Mouse (Mus musculus) liver, embryonic 15.5 days (tissue): ENCODE results near the gene Prkd1. TPM values are rescaled to one million over a fixed set of nuclear protein-coding genes. Genes with fewer than 3 reads are reported as not detected.

Source experiments
- ATAC-seq: fragments of 200-750 bp; cut with Nextera tagmentation; 2 replicates; pipeline ENCODE4 v1.8.0; 2017; ENCODE audit warnings: moderate number of reproducible peaks, mild to moderate bottlenecking, moderate library complexity; ENCODE audit not compliant: insufficient read depth
- H3K27ac ChIP-seq: fragments of 300-500 bp; sonication (generic); replicated peaks from 2 replicates; pipeline ENCODE4 v1.5.1; 2015; ENCODE audit warnings: mild to moderate bottlenecking, inconsistent platforms
- H3K27me3 ChIP-seq: fragments of 300-500 bp; sonication (generic); 2 replicates; pipeline ENCODE4 v1.6.1; 2015; ENCODE audit warnings: mild to moderate bottlenecking, inconsistent platforms
- H3K36me3 ChIP-seq: fragments of 300-500 bp; sonication (generic); replicated peaks from 2 replicates; pipeline ENCODE4 v1.6.1; 2015; ENCODE audit warnings: moderate library complexity, mild to moderate bottlenecking, inconsistent platforms
- H3K4me1 ChIP-seq: fragments of 300-500 bp; sonication (generic); replicated peaks from 2 replicates; pipeline ENCODE4 v1.6.1; 2015; ENCODE audit warnings: inconsistent platforms
- H3K4me2 ChIP-seq: fragments of 300-500 bp; sonication (generic); 2 replicates; pipeline ENCODE4 v1.6.1; 2015; ENCODE audit warnings: moderate library complexity, mild to moderate bottlenecking, inconsistent platforms
- H3K4me3 ChIP-seq: fragments of 300-500 bp; sonication (generic); replicated peaks from 2 replicates; pipeline ENCODE4 v1.5.1; 2015; ENCODE audit warnings: mild to moderate bottlenecking, inconsistent platforms
- H3K9ac ChIP-seq: fragments of 300-500 bp; sonication (generic); 2 replicates; pipeline ENCODE4 v1.6.1; 2015; ENCODE audit warnings: moderate library complexity, mild to moderate bottlenecking, inconsistent platforms
- H3K9me3 ChIP-seq: fragments of 300-500 bp; sonication (generic); replicated peaks from 2 replicates; pipeline ENCODE4 v1.6.1; 2016; ENCODE audit warnings: inconsistent platforms
- WGBS: fragments of 180-500 bp; shearing (Covaris S2); methylation state at CpG from one replicate; pipeline ENCODE4 v1.1.7; 2015; ENCODE audit warnings: mixed read lengths; ENCODE audit not compliant: insufficient replicate concordance; 5-methylcytosine and 5-hydroxymethylcytosine counted together
- polyA plus RNA-seq: library from polyadenylated mRNA; unstranded; fragments of >200 nt; fragmentation: Nextera tagmentation; extraction: Ambion mirVana; gene quantifications from 2 replicates; pipeline ENCODE4 v1.2.1, GENCODE M21; 2015

The Prkd1 gene
- polyA plus RNA-seq, 1 experiment from 2014 or later, result 0.61 TPM

DNA sequence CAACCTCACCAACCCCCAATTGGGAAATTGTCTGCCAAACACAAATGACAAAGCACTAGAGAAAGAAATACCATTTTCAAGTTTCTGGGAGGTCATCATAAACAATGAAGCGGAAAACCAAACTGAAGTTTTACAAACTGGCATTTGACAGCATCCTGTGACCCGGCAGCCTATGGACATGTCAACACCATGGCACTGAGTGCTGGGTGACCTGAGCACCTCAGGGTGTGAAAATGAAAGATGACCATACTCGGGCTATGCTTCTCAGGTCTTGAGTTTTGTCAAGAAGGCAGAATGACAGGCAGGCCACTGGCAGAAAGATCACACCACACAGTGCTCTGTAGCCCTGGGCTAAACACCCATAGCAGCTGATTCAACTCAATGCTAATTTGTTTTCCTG, 94.7 kb downstream of the Prkd1 start:
- Histone ChIP-seq H3K27ac (no peak overlapping the region), H3K36me3 (no peaks in the 10 kb centered on the region), H3K4me1 (no peaks in the 10 kb centered on the region), H3K27me3 (no peaks in the 10 kb centered on the region), H3K4me2 (no peak overlapping the region), H3K4me3 (no peak overlapping the region), H3K9me3 (no peaks in the 10 kb centered on the region), H3K9ac (no peak overlapping the region)
- ATAC-seq, result no peak
- 43% methylated on average over 3 of the region's 3 CpGs for WGBS

GRCm38 (mm10) chr12:50549860-50550555, 98.9 kb downstream of the Prkd1 start:
- no peak overlapping the region for H3K27ac ChIP-seq
- H3K4me1 ChIP-seq, result no peaks in the 10 kb centered on the region
- H3K4me3 ChIP-seq, result no peak overlapping the region
- ATAC-seq, result no peak
- no peaks in the 10 kb centered on the region for H3K9me3 ChIP-seq
- H3K27me3 ChIP-seq, result no peaks in the 10 kb centered on the region
- H3K36me3 ChIP-seq, result no peaks in the 10 kb centered on the region
- WGBS, result 63% methylated on average over 8 of the region's 8 CpGs
- no peak overlapping the region for H3K9ac ChIP-seq
- no peak overlapping the region for H3K4me2 ChIP-seq

DNA sequence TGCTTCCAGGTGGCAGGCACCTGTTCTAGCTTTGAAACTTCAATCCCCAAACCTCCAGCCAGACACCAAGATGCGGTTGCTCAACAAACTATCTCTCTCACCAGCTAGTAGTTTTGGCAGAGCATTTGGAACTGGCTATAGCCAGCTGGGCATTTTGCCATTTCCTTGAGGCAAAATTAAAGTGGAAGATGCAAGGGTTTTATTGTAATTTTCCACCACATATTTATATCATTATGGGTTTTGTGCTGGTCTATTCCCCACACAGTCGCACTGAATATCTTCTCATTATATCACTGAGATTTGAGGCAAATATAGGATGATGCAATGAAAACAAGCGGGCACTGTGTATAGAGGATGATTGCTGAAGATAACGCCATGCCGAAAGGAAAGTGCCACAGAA, 102.5 kb downstream of the Prkd1 start:
- no peaks in the 10 kb centered on the region for H3K9me3 ChIP-seq
- H3K36me3 ChIP-seq, result no peaks in the 10 kb centered on the region
- no peaks in the 10 kb centered on the region for H3K4me1 ChIP-seq
- H3K9ac ChIP-seq, result no peak overlapping the region
- no peak for ATAC-seq
- H3K27me3 ChIP-seq, result no peaks in the 10 kb centered on the region
- no peak overlapping the region for H3K4me2 ChIP-seq
- H3K4me3 ChIP-seq, result no peak overlapping the region
- 72% methylated on average over 5 of the region's 5 CpGs for WGBS
- no peak overlapping the region for H3K27ac ChIP-seq

DNA sequence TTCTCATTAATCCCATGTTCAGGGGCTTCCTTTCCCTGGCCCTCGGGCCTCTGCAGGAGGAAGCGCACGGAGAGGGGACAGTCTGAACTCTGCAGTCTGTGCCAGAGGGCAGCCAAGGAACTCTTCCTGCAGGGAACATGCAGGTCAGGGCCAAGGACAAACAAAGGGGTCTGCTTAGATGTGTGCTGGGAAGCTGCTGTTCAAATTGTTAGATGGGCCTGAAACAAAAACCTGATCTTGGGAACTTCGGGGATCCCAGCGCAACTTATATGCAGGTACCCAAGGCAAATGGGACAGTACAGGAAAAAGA, 103.3 kb downstream of the Prkd1 start:
- Histone ChIP-seq H3K27me3 (no peaks in the 10 kb centered on the region), H3K4me1 (no peaks in the 10 kb centered on the region), H3K9ac (no peak overlapping the region), H3K36me3 (no peaks in the 10 kb centered on the region), H3K9me3 (no peaks in the 10 kb centered on the region), H3K4me2 (no peak overlapping the region), H3K4me3 (no peak overlapping the region), H3K27ac (no peak overlapping the region)
- WGBS, result 55% methylated on average over 5 of the region's 5 CpGs
- no peak for ATAC-seq

- Histone ChIP-seq H3K9me3 (no peaks in the 10 kb centered on the region), H3K4me1 (no peaks in the 10 kb centered on the region), H3K27ac (no peak overlapping the region), H3K36me3 (no peaks in the 10 kb centered on the region), H3K4me2 (no peak overlapping the region), H3K9ac (no peak overlapping the region), H3K27me3 (no peaks in the 10 kb centered on the region), H3K4me3 (no peak overlapping the region)
- no peak for ATAC-seq
- 45% methylated on average over 8 of the region's 8 CpGs for WGBS
Observed at GRCm38 (mm10) chr12:50544855-50545609, 103.9 kb downstream of the Prkd1 start.

GRCm38 (mm10) chr12:50540793-50541192, 108.1 kb downstream of the Prkd1 start:
- Histone ChIP-seq H3K4me3 (no peak overlapping the region), H3K27me3 (no peaks in the 10 kb centered on the region), H3K9ac (no peak overlapping the region), H3K36me3 (no peaks in the 10 kb centered on the region), H3K4me1 (no peaks in the 10 kb centered on the region), H3K9me3 (no peaks in the 10 kb centered on the region), H3K4me2 (no peak overlapping the region), H3K27ac (no peak overlapping the region)
- 69% methylated on average over 5 of the region's 5 CpGs for WGBS
- ATAC-seq, result no peak

DNA sequence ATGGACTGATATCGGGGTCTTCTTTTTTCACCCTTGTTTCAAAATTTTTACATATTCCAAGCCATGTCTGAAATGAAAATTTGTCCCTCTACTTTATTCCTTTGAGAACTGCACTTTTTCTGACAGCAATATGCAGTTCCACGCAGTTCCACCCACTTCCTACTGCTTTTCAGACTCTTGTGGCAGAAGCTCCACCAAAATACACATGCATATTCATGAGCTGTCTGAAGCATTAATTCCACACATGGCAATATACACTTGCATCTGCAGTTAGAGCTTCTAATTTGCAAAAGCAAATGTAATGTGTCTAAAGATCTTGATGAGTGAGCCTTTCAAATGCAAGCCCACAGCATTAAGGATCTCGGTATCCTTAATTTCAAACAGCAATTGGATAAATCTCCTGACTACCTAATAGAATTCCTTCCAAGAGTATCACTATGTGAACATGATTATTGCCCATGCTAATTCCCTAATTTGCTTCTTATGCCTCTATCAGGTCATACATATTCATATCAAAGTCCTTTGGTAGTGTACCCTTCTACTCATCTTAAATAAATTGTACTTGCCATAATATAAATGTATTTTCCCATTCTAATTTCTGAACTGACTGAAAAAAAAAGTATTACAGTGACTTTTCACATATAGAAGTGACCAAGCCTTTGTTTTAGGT, 110.5 kb downstream of the Prkd1 start:
- WGBS, result 62% methylated on average over 3 of the region's 3 CpGs
- ATAC-seq, result no peak
- Histone ChIP-seq H3K27ac (no peak overlapping the region), H3K4me1 (no peaks in the 10 kb centered on the region), H3K4me2 (no peak overlapping the region), H3K9ac (no peak overlapping the region), H3K9me3 (no peaks in the 10 kb centered on the region), H3K36me3 (no peaks in the 10 kb centered on the region), H3K4me3 (no peak overlapping the region), H3K27me3 (no peaks in the 10 kb centered on the region)

DNA sequence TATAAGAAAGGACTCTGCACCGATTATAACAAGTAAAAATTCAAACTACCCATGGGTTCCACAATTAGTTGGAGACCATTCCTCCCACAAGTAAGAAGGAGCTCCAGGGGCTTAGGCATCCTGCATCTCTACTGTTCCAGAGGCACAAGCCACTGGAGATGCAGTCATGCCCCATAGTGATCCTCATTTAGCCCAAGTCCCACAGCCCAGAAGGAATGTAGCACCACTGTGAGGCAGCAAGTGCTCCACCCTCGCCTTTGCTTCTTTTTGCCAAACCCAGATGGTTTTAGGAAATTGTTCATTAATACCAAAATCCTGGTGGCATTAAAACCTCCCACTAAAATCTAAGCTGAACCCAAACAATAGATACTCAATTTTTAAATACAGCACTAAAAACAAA, 111.1 kb downstream of the Prkd1 start:
- Histone ChIP-seq H3K27ac (no peak overlapping the region), H3K27me3 (no peaks in the 10 kb centered on the region), H3K4me1 (no peaks in the 10 kb centered on the region), H3K9ac (no peak overlapping the region), H3K4me2 (no peak overlapping the region), H3K4me3 (no peak overlapping the region), H3K36me3 (no peaks in the 10 kb centered on the region), H3K9me3 (no peaks in the 10 kb centered on the region)
- 59% methylated on average over 2 of the region's 2 CpGs for WGBS
- no peak for ATAC-seq

GRCm38 (mm10) chr12:50537006-50537405, 111.9 kb downstream of the Prkd1 start:
- ATAC-seq, result no peak

DNA sequence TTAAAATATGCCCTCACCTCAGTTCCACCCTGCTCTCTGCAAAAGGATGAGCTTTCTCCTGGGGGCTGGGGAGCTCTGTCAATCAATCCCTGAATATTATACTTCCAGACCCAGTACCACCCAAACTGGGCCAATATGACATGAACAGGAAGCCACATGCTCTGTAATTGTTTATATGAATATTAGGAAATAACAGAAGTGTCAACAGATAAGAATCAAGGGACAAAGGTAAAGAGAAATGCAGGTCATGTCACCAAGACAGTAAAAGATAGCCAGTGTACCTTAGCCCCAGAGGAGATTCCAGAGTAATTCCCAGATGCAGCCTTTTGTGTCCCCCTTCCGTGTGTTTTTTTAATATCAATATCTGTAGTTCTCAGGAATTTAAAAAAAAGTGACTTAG, 120.3 kb downstream of the Prkd1 start:
- H3K36me3 ChIP-seq, result no peaks in the 10 kb centered on the region
- WGBS, result 51% methylated on average over 1 of the region's 1 CpGs
- H3K4me3 ChIP-seq, result no peak overlapping the region
- ATAC-seq, result no peak
- H3K4me1 ChIP-seq, result no peaks in the 10 kb centered on the region
- H3K9me3 ChIP-seq, result no peaks in the 10 kb centered on the region
- no peak overlapping the region for H3K9ac ChIP-seq
- H3K4me2 ChIP-seq, result no peak overlapping the region
- no peak overlapping the region for H3K27ac ChIP-seq
- H3K27me3 ChIP-seq, result no peaks in the 10 kb centered on the region

More at GRCm38 (mm10) chr12:50537006-50537405, 111.9 kb downstream of the Prkd1 start:
- H3K4me3 ChIP-seq, result no peak overlapping the region
- no peaks in the 10 kb centered on the region for H3K27me3 ChIP-seq
- 53% methylated on average over 1 of the region's 1 CpGs for WGBS
- H3K4me2 ChIP-seq, result no peak overlapping the region
- no peaks in the 10 kb centered on the region for H3K9me3 ChIP-seq
- no peaks in the 10 kb centered on the region for H3K4me1 ChIP-seq
- H3K27ac ChIP-seq, result no peak overlapping the region
- no peaks in the 10 kb centered on the region for H3K36me3 ChIP-seq
- H3K9ac ChIP-seq, result no peak overlapping the region

- Histone ChIP-seq H3K9me3 (no peaks in the 10 kb centered on the region), H3K4me3 (no peak overlapping the region), H3K4me1 (no peaks in the 10 kb centered on the region), H3K9ac (no peak overlapping the region), H3K27me3 (no peaks in the 10 kb centered on the region), H3K36me3 (no peaks in the 10 kb centered on the region), H3K4me2 (no peak overlapping the region), H3K27ac (no peak overlapping the region)
- ATAC-seq, result no peak
- whole genome bisulfite sequencing, result 63% methylated on average over 2 of the region's 2 CpGs
Observed at GRCm38 (mm10) chr12:50524061-50524460, 124.8 kb downstream of the Prkd1 start.
